Mouse (Mus musculus): ENCODE data around the gene 2210016L21Rik. TPM values are rescaled to one million over a fixed set of nuclear protein-coding genes. Genes with fewer than 3 reads are reported as not detected.

Gene 2210016L21Rik
- polyA plus RNA-seq, 1 experiment, result 137 TPM

DNA sequence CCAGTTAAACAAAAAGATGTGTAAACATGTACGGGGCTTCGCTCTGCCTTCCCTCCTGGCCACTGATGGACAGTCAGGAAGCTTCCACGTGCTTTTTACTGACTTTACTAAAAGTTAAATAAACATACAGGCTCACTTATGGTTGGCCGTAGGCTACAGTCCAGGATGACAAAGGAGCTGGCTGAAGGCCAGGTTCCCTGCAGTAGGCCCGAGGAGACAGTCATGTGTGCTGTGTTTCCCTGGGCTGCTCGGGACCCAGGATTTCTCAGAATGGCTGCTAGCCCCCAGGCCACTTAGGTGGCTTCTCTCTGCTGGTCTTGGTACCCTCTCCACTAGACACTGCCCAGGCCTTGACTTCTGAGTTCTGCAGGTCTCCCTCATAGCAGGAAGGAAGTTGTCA is 6.9 kb downstream of the 2210016L21Rik start:
- peak; percentile 69 to 74 for DNase-seq

GRCm38 (mm10) chr5:114949316-114949715 is 7.4 kb downstream of the 2210016L21Rik start:
- Histone ChIP-seq H3K27me3 (ENCODE audit: control insufficient read depth, insufficient read depth, low read length) (no peaks in the 10 kb centered on the region), H3K4me1 (ENCODE audit: control insufficient read depth, insufficient read depth, low read length) (peaks cover 25% of the 10 kb centered on the region), H3K27ac (ENCODE audit: insufficient read depth, low read length) (0 out of 2 replicates have a peak overlapping the region, but pooled peaks have one; percentile 43), H3K4me3 (replicated peaks; ENCODE audit: insufficient read depth, low read depth, low read length) (no peak overlapping the region)
- peak; percentile 64 to 76 for DNase-seq
- TF ChIP-seq POLR2A (IDR thresholded peaks at IDR 0.05; ENCODE audit: borderline replicate concordance, insufficient read depth, low read length) (no peak), CTCF (IDR thresholded peaks at IDR 0.05; ENCODE audit: borderline replicate concordance, insufficient read depth, low read depth, low read length) (no peak)
- 10% methylated on average over 5 of the region's 5 CpGs for WGBS

More for the DNA sequence above, 6.9 kb downstream of the 2210016L21Rik start:
- Histone ChIP-seq H3K4me3 (replicated peaks; ENCODE audit: insufficient read depth, low read depth, low read length) (no peak overlapping the region), H3K27ac (ENCODE audit: insufficient read depth, low read length) (0 out of 2 replicates have a peak overlapping the region, but pooled peaks have one; percentile 43), H3K27me3 (ENCODE audit: control insufficient read depth, insufficient read depth, low read length) (no peaks in the 10 kb centered on the region), H3K4me1 (ENCODE audit: control insufficient read depth, insufficient read depth, low read length) (peaks cover 25% of the 10 kb centered on the region)
- TF ChIP-seq CTCF (IDR thresholded peaks at IDR 0.05; ENCODE audit: borderline replicate concordance, insufficient read depth, low read depth, low read length) (no peak), POLR2A (IDR thresholded peaks at IDR 0.05; ENCODE audit: borderline replicate concordance, insufficient read depth, low read length) (no peak)
- 14% methylated on average over 6 of the region's 6 CpGs for WGBS

GRCm38 (mm10) chr5:114949812-114950211 is 7.9 kb downstream of the 2210016L21Rik start:
- TF ChIP-seq CTCF (IDR thresholded peaks at IDR 0.05; ENCODE audit: borderline replicate concordance, insufficient read depth, low read depth, low read length) (no peak), POLR2A (IDR thresholded peaks at IDR 0.05; ENCODE audit: borderline replicate concordance, insufficient read depth, low read length) (no peak)
- 33% methylated on average over 9 of the region's 9 CpGs for WGBS
- peaks cover 25% of the 10 kb centered on the region for H3K4me1 ChIP-seq (ENCODE audit: control insufficient read depth, insufficient read depth, low read length)
- no peak overlapping the region for H3K4me3 ChIP-seq (replicated peaks; ENCODE audit: insufficient read depth, low read depth, low read length)
- H3K27ac ChIP-seq (ENCODE audit: insufficient read depth, low read length), result no peak overlapping the region
- no peaks in the 10 kb centered on the region for H3K27me3 ChIP-seq (ENCODE audit: control insufficient read depth, insufficient read depth, low read length)
- DNase-seq, result no peak

DNA sequence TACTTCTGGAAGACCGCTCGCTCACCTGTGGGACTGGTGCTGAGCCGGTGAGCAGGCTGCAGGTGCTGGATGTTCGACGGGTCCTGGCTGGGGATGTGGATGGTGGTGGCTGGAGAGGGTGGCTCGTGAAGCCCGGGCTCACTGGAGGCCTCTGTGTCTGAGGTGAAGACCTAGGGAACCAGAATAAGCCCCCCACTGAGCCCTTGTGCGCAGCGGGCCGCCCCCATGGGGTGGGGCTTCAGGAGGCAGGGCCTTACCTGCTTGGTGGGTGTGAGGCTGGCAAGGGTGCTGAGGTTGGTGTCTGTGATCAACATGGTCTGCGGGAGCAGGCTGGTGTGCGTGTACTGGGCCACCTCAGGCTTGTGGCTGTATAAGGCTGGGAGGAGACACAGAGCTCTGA is 8.7 kb downstream of the 2210016L21Rik start:
- no peak overlapping the region for H3K4me3 ChIP-seq (replicated peaks; ENCODE audit: insufficient read depth, low read depth, low read length)
- peaks cover 25% of the 10 kb centered on the region for H3K4me1 ChIP-seq (ENCODE audit: control insufficient read depth, insufficient read depth, low read length)
- no peak overlapping the region for H3K27ac ChIP-seq (ENCODE audit: insufficient read depth, low read length)
- no peak for DNase-seq
- no peak for TF ChIP-seq POLR2A (IDR thresholded peaks at IDR 0.05; ENCODE audit: borderline replicate concordance, insufficient read depth, low read length)
- TF ChIP-seq CTCF (IDR thresholded peaks at IDR 0.05; ENCODE audit: borderline replicate concordance, insufficient read depth, low read depth, low read length), result no peak
- WGBS, result 68% methylated on average over 12 of the region's 12 CpGs
- H3K27me3 ChIP-seq (ENCODE audit: control insufficient read depth, insufficient read depth, low read length), result no peaks in the 10 kb centered on the region

- no peak for TF ChIP-seq CTCF (IDR thresholded peaks at IDR 0.05; ENCODE audit: borderline replicate concordance, insufficient read depth, low read depth, low read length)
- TF ChIP-seq POLR2A (IDR thresholded peaks at IDR 0.05; ENCODE audit: borderline replicate concordance, insufficient read depth, low read length), result no peak
- Histone ChIP-seq H3K27ac (ENCODE audit: insufficient read depth, low read length) (no peak overlapping the region), H3K4me3 (replicated peaks; ENCODE audit: insufficient read depth, low read depth, low read length) (no peak overlapping the region), H3K27me3 (ENCODE audit: control insufficient read depth, insufficient read depth, low read length) (no peaks in the 10 kb centered on the region), H3K4me1 (ENCODE audit: control insufficient read depth, insufficient read depth, low read length) (peaks cover 25% of the 10 kb centered on the region)
- DNase-seq, result no peak
- 43% methylated on average over 21 of the region's 21 CpGs for WGBS
Measured at GRCm38 (mm10) chr5:114951279-114951880, 9.4 kb downstream of the 2210016L21Rik start.

DNA sequence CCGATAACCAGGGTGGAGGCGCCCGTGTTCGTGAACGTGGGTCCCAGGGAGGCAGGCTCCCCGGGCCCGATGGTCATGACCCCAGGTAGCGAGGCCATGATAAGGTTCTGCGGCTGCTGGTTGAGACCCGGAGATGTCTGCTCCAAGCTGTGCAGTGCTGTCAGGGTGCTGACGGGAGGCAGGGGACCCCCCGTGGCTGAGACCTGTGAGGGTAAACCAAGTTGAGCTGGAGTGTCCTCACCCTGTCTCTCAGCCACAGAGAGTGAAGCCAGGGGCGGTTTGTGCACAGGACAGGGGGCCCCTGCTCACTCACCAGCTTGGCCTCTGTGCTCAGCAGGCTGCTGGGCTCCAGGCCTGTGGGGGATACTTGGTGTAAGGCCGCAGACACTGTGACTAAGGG is 11.4 kb downstream of the 2210016L21Rik start:
- H3K27ac ChIP-seq (ENCODE audit: insufficient read depth, low read length), result no peak overlapping the region
- H3K27me3 ChIP-seq (ENCODE audit: control insufficient read depth, insufficient read depth, low read length), result no peaks in the 10 kb centered on the region
- WGBS, result 85% methylated on average over 14 of the region's 14 CpGs
- TF ChIP-seq CTCF (IDR thresholded peaks at IDR 0.05; ENCODE audit: borderline replicate concordance, insufficient read depth, low read depth, low read length) (no peak), POLR2A (IDR thresholded peaks at IDR 0.05; ENCODE audit: borderline replicate concordance, insufficient read depth, low read length) (no peak)
- no peak for DNase-seq
- H3K4me3 ChIP-seq (replicated peaks; ENCODE audit: insufficient read depth, low read depth, low read length), result no peak overlapping the region
- H3K4me1 ChIP-seq (ENCODE audit: control insufficient read depth, insufficient read depth, low read length), result peaks cover 23% of the 10 kb centered on the region

DNA sequence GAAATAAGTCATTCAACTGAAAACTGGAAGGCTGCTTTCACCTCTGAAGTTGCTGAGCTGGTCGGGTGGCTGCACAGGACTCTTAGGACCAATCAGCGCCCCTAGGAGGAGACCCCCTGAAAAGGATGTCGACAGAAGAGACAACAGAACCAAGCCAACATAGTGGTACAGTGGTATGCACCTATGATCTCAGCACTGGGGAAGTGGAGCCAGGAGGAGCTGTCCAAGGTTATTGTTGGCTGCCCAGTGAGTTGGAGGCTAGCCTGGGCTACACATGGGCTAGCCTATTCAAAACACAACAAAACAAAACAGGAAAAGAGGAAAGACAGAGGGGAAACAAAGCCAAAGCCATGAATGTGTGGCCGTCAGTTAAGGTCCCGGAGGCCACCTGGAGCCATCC is 16.1 kb downstream of the 2210016L21Rik start:
- no peaks in the 10 kb centered on the region for H3K27me3 ChIP-seq (ENCODE audit: control insufficient read depth, insufficient read depth, low read length)
- 85% methylated on average over 5 of the region's 5 CpGs for WGBS
- no peak overlapping the region for H3K27ac ChIP-seq (ENCODE audit: insufficient read depth, low read length)
- H3K4me1 ChIP-seq (ENCODE audit: control insufficient read depth, insufficient read depth, low read length), result no peaks in the 10 kb centered on the region
- DNase-seq, result no peak
- no peak for TF ChIP-seq POLR2A (IDR thresholded peaks at IDR 0.05; ENCODE audit: borderline replicate concordance, insufficient read depth, low read length)
- no peak for TF ChIP-seq CTCF (IDR thresholded peaks at IDR 0.05; ENCODE audit: borderline replicate concordance, insufficient read depth, low read depth, low read length)
- H3K4me3 ChIP-seq (replicated peaks; ENCODE audit: insufficient read depth, low read depth, low read length), result no peak overlapping the region

DNA sequence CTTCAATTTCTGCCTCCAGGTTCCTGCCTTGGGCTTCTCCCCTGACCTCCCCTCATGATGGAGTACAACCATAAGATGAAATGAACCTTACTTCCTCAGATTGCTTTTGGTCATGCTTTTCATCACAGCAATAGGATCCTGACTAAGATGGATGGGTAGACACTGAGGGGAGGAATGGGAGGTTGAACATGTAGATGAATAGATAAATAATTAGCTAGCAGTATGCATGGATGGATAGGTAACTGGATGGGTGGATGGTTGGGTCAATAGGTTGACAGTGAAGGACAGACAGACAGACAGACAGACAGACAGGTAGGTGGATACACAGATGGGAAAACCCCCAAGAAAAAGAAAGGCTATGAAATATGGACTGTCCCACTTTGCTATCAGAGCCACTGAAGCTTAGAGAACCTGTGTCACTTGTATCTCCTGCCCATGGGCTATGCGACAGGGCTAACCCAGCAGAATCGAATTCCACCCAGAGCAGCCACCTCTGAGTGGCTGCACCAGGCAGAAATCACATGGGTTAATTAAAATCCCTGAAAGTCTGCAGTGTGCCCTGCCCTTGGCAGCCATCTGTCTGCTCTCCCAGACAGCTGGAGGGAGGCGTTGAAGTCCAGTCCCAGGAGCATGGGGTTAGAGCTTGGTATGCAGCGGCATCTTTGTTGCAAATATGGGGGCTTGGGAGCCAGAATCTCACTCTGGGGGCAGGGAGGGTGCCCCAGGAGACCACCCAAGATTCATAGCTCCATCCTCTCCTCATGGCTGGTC is 19.8 kb downstream of the 2210016L21Rik start:
- DNase-seq, result no peak
- Histone ChIP-seq H3K27ac (ENCODE audit: insufficient read depth, low read length) (no peak overlapping the region), H3K4me1 (ENCODE audit: control insufficient read depth, insufficient read depth, low read length) (no peaks in the 10 kb centered on the region), H3K27me3 (ENCODE audit: control insufficient read depth, insufficient read depth, low read length) (no peaks in the 10 kb centered on the region), H3K4me3 (replicated peaks; ENCODE audit: insufficient read depth, low read depth, low read length) (no peak overlapping the region)
- 10% methylated on average over 4 of the region's 4 CpGs for WGBS
- TF ChIP-seq POLR2A (IDR thresholded peaks at IDR 0.05; ENCODE audit: borderline replicate concordance, insufficient read depth, low read length) (no peak), CTCF (IDR thresholded peaks at IDR 0.05; ENCODE audit: borderline replicate concordance, insufficient read depth, low read depth, low read length) (no peak)

All from cerebellum, adult 2 months (tissue).